Mouse (Mus musculus) limb, embryonic 11.5 days (tissue): ENCODE results near the gene 2310022A10Rik. TPM values are rescaled to one million over a fixed set of nuclear protein-coding genes. Genes with fewer than 3 reads are reported as not detected.

Experiments used
- ATAC-seq: fragments of 200-750 bp; cut with Nextera tagmentation; 2 replicates; pipeline ENCODE4 v1.8.0; 2017; ENCODE audit warnings: low read depth; ENCODE audit not compliant: insufficient number of reproducible peaks, low FRiP score, low TSS enrichment
- DNase-seq: peaks from one replicate; pipeline ENCODE4 v3.0.0-alpha.2; 2015; ENCODE audit warnings: low spot score
- H3K27ac ChIP-seq: fragments of 300-500 bp; sonication (generic); replicated peaks from 2 replicates; pipeline ENCODE4 v1.5.1; 2014; ENCODE audit warnings: low read depth, mild to moderate bottlenecking, low read length
- H3K27me3 ChIP-seq: fragments of 300-500 bp; sonication (generic); 2 replicates; pipeline ENCODE4 v1.6.1; 2014; ENCODE audit warnings: mild to moderate bottlenecking, low read length, mixed read lengths; ENCODE audit not compliant: control insufficient read depth, insufficient read depth
- H3K36me3 ChIP-seq: fragments of 300-500 bp; sonication (generic); 2 replicates; pipeline ENCODE4 v1.6.1; 2014; ENCODE audit warnings: mild to moderate bottlenecking, low read length, moderate library complexity, mixed read lengths; ENCODE audit not compliant: control insufficient read depth, insufficient read depth
- H3K4me1 ChIP-seq: fragments of 300-500 bp; sonication (generic); 2 replicates; pipeline ENCODE4 v1.6.1; 2014; ENCODE audit warnings: low read length, mixed read lengths; ENCODE audit not compliant: control insufficient read depth, insufficient read depth
- H3K4me2 ChIP-seq: fragments of 300-500 bp; sonication (generic); 2 replicates; pipeline ENCODE4 v1.6.1; 2014; ENCODE audit warnings: low read depth, mild to moderate bottlenecking, moderate library complexity; ENCODE audit not compliant: severe bottlenecking
- H3K4me3 ChIP-seq: fragments of 300-500 bp; sonication (generic); 2 replicates; pipeline ENCODE4 v1.5.1; 2014; ENCODE audit warnings: low read depth, low read length
- H3K9ac ChIP-seq: fragments of 300-500 bp; sonication (generic); 2 replicates; pipeline ENCODE4 v1.6.1; 2014; ENCODE audit warnings: mild to moderate bottlenecking, low read length
- H3K9me3 ChIP-seq: fragments of 300-500 bp; sonication (generic); 2 replicates; pipeline ENCODE4 v1.6.1; 2016; ENCODE audit warnings: low read length; ENCODE audit not compliant: control insufficient read depth
- WGBS: fragments of 180-500 bp; shearing (Covaris S2); extraction: QIAGEN DNeasy Blood & Tissue Kit; methylation state at CpG from one replicate; pipeline ENCODE4 v1.1.7; 2014; 5-methylcytosine and 5-hydroxymethylcytosine counted together
- polyA plus RNA-seq: library from polyadenylated mRNA; unstranded; fragments of >200 nt; fragmentation: Nextera tagmentation; extraction: Ambion mirVana; gene quantifications from 2 replicates; pipeline ENCODE4 v1.2.1, GENCODE M21; 2014

Gene 2310022A10Rik
- polyA plus RNA-seq, 1 experiment from 2014 or later: 32.1 TPM

GRCm38 (mm10) chr7:27608130-27608529, 55.1 kb downstream of the 2310022A10Rik start:
- no peak overlapping the region for H3K4me3 ChIP-seq
- H3K9ac ChIP-seq: no peak overlapping the region
- no peak overlapping the region for H3K27ac ChIP-seq
- 87% methylated on average over 3 of the region's 3 CpGs for WGBS
- no peak overlapping the region for H3K4me2 ChIP-seq
- no peaks in the 10 kb centered on the region for H3K9me3 ChIP-seq
- H3K36me3 ChIP-seq: peaks cover 8% of the 10 kb centered on the region
- ATAC-seq (no peak), DNase-seq (no peak)
- peaks cover 12% of the 10 kb centered on the region for H3K4me1 ChIP-seq
- no peaks in the 10 kb centered on the region for H3K27me3 ChIP-seq

GRCm38 (mm10) chr7:27609285-27609684, 56.3 kb downstream of the 2310022A10Rik start:
- Histone ChIP-seq H3K9ac (no peak overlapping the region), H3K9me3 (no peaks in the 10 kb centered on the region), H3K36me3 (peaks cover 8% of the 10 kb centered on the region), H3K4me2 (no peak overlapping the region), H3K27me3 (no peaks in the 10 kb centered on the region), H3K27ac (no peak overlapping the region), H3K4me3 (no peak overlapping the region), H3K4me1 (peaks cover 12% of the 10 kb centered on the region)
- WGBS: 94% methylated on average over 4 of the region's 4 CpGs
- DNase-seq: no peak
- no peak for ATAC-seq

- peaks cover 12% of the 10 kb centered on the region for H3K4me1 ChIP-seq
These were observed 56.7 kb downstream of the 2310022A10Rik start for GRCm38 (mm10) chr7:27609688-27610087.

GRCm38 (mm10) chr7:27610370-27610769, 57.3 kb downstream of the 2310022A10Rik start:
- Histone ChIP-seq H3K27me3 (no peaks in the 10 kb centered on the region), H3K4me3 (no peak overlapping the region), H3K36me3 (peaks cover 8% of the 10 kb centered on the region), H3K27ac (no peak overlapping the region), H3K9me3 (no peaks in the 10 kb centered on the region), H3K4me1 (peaks cover 12% of the 10 kb centered on the region), H3K4me2 (no peak overlapping the region), H3K9ac (no peak overlapping the region)
- WGBS: 94% methylated on average over 3 of the region's 3 CpGs
- DNase-seq (no peak), ATAC-seq (no peak)

More at GRCm38 (mm10) chr7:27609688-27610087, 56.7 kb downstream of the 2310022A10Rik start:
- Histone ChIP-seq H3K36me3 (peaks cover 8% of the 10 kb centered on the region), H3K4me2 (no peak overlapping the region), H3K4me3 (no peak overlapping the region), H3K9ac (no peak overlapping the region), H3K27ac (no peak overlapping the region), H3K9me3 (no peaks in the 10 kb centered on the region), H3K27me3 (no peaks in the 10 kb centered on the region)
- WGBS: 84% methylated on average over 2 of the region's 2 CpGs
- ATAC-seq (no peak), DNase-seq (no peak)

- peaks cover 8% of the 10 kb centered on the region for H3K36me3 ChIP-seq
- H3K27me3 ChIP-seq: no peaks in the 10 kb centered on the region
- WGBS: 92% methylated on average over 5 of the region's 5 CpGs
- ATAC-seq (no peak), DNase-seq (no peak)
- H3K4me2 ChIP-seq: no peak overlapping the region
- H3K4me1 ChIP-seq: peaks cover 8% of the 10 kb centered on the region
- H3K27ac ChIP-seq: no peak overlapping the region
- H3K9ac ChIP-seq: no peak overlapping the region
- H3K9me3 ChIP-seq: no peaks in the 10 kb centered on the region
- H3K4me3 ChIP-seq: no peak overlapping the region
These were observed 57.8 kb downstream of the 2310022A10Rik start for GRCm38 (mm10) chr7:27610871-27611270.

GRCm38 (mm10) chr7:27612940-27613339, 59.9 kb downstream of the 2310022A10Rik start:
- H3K4me1 ChIP-seq: no peaks in the 10 kb centered on the region
- no peaks in the 10 kb centered on the region for H3K9me3 ChIP-seq
- 85% methylated on average over 4 of the region's 4 CpGs for WGBS
- H3K4me3 ChIP-seq: no peak overlapping the region
- H3K4me2 ChIP-seq: no peak overlapping the region
- H3K9ac ChIP-seq: no peak overlapping the region
- DNase-seq (no peak), ATAC-seq (no peak)
- no peaks in the 10 kb centered on the region for H3K27me3 ChIP-seq
- peaks cover 13% of the 10 kb centered on the region for H3K36me3 ChIP-seq
- H3K27ac ChIP-seq: no peak overlapping the region

- no peak overlapping the region for H3K4me3 ChIP-seq
- H3K9me3 ChIP-seq: no peaks in the 10 kb centered on the region
- no peak overlapping the region for H3K27ac ChIP-seq
- H3K4me2 ChIP-seq: no peak overlapping the region
- peaks cover 15% of the 10 kb centered on the region; the same call in 1 of the 2 replicates for H3K36me3 ChIP-seq
- no peak for ATAC-seq
- no peak for DNase-seq
- H3K4me1 ChIP-seq: no peaks in the 10 kb centered on the region
- H3K27me3 ChIP-seq: no peaks in the 10 kb centered on the region
- 93% methylated on average over 8 of the region's 8 CpGs for WGBS
- no peak overlapping the region for H3K9ac ChIP-seq
These were observed 60.9 kb downstream of the 2310022A10Rik start for GRCm38 (mm10) chr7:27613751-27614499.

- Histone ChIP-seq H3K4me1 (no peaks in the 10 kb centered on the region), H3K9me3 (no peaks in the 10 kb centered on the region), H3K4me3 (no peak overlapping the region), H3K36me3 (peaks cover 13% of the 10 kb centered on the region), H3K4me2 (no peak overlapping the region), H3K9ac (no peak overlapping the region), H3K27me3 (no peaks in the 10 kb centered on the region), H3K27ac (no peak overlapping the region)
- DNase-seq: no peak
- no peak for ATAC-seq
- 73% methylated on average over 6 of the region's 6 CpGs for WGBS
These were observed 68.0 kb downstream of the 2310022A10Rik start for GRCm38 (mm10) chr7:27621028-27621427.

- H3K27ac ChIP-seq: no peak overlapping the region
- H3K4me3 ChIP-seq: no peak overlapping the region
- H3K4me2 ChIP-seq: no peak overlapping the region
- peaks cover 18% of the 10 kb centered on the region for H3K36me3 ChIP-seq
- ATAC-seq (no peak), DNase-seq (no peak)
- no peak overlapping the region for H3K9ac ChIP-seq
- H3K27me3 ChIP-seq: no peaks in the 10 kb centered on the region
- no peaks in the 10 kb centered on the region for H3K4me1 ChIP-seq
- WGBS: 85% methylated on average over 1 of the region's 1 CpGs
- no peaks in the 10 kb centered on the region for H3K9me3 ChIP-seq
These were observed 69.2 kb downstream of the 2310022A10Rik start for GRCm38 (mm10) chr7:27622234-27622633.
